Mouse (Mus musculus) testis, postnatal 14 days (tissue): ENCODE measurements at regions not wholly inside any gene's neighbourhood (a gene's known extent, or its start where the extent isn't known, plus 50 kb on each side); places are given as distances from the start of the nearest gene placed in this dataset.

Source experiments
- DNase-seq: peaks from one replicate; pipeline ENCODE4 v3.0.0; 2021; ENCODE audit warnings: low spot score

- no peak for DNase-seq
These were observed 107.7 kb upstream of the Arl4c start for GRCm38 (mm10) chr1:88809756-88810155.

- DNase-seq, result no peak
These were observed 111.2 kb upstream of the Arl4c start for GRCm38 (mm10) chr1:88813200-88813599.

DNA sequence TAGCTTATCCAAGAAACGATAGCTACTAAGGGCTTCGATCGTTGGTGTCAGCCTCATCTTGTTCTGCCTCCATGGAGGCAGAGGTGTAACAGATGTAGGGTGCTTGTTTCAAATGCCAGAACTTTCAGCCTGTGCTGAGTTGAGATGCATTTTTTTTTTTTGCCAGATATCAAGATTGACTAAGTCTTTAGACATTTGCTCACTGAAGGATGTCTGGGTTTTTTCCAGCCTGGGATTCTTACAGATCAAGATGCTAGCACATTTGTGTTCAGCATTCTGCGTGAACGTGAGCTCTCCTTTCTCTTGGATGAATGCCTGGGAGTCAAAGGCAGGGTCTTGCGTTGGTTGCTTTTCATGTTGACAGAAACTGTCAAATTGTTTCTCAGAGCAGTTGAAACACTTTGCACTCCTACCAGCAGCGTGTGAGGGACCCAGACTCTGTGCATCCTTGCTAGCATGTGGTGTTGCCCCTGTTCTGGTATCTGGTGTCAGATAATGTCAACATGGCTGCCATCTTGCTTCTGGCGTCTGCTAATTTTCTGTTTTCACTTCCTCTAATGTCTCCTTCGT lies 114.4 kb upstream of the Arl4c start:
- DNase-seq, result no peak

DNA sequence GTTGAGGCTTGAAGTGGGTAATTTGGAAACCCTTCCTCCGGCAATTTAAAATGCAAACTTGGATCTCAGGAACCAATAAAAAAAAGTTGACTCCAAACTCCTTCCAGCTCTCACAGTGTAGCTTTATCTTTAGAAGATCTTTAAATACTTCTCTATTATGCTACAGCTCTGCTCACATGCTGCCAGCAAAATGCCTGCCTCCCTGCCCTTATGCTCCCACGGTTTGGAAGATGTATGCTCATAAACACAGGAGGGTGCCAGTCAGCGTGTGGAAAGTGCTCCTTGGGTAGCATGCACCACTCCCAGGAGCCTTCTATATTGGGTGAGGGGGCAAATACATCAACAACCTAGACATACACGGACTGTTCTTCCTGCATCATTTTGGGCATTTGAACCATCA lies 123.2 kb upstream of the Arl4c start:
- DNase-seq, result no peak

GRCm38 (mm10) chr1:88838661-88839274 lies 136.7 kb upstream of the Arl4c start:
- no peak for DNase-seq

- DNase-seq, result peak; percentile 15
These were observed 137.5 kb upstream of the Arl4c start for GRCm38 (mm10) chr1:88839407-88839976.

- DNase-seq, result no peak
These were observed 138.1 kb upstream of the Arl4c start for GRCm38 (mm10) chr1:88839977-88840628.

DNA sequence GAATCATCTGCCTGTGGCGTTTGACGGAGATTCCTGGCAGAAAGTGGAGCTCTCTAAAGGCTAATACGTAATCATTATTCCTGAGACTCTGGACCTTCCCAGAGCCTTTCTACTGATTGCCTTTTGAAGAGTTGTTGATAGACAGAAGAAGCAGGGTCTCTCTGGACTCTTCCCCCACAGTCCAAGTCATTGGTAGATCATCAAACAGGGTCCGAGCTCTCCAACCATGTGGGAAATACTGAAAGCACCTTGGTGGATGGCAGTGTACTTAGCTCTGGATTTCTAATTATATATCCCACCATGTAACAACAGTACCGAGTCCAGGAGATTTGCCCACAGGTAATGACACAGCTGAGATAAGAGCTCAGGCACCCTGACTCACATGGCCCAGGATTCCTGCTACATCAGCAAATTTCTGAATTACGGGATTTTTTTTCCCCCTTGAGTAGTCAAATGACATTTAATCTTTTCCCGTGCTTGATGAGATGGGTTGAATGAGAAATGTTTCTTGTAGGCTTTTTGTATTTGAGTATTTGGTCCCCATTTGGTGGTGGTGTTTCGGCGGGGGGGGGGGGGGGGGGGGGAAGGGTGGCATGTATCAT lies 139.1 kb upstream of the Arl4c start:
- no peak for DNase-seq

GRCm38 (mm10) chr1:88847333-88848091 lies 145.5 kb upstream of the Arl4c start:
- no peak for DNase-seq

DNA sequence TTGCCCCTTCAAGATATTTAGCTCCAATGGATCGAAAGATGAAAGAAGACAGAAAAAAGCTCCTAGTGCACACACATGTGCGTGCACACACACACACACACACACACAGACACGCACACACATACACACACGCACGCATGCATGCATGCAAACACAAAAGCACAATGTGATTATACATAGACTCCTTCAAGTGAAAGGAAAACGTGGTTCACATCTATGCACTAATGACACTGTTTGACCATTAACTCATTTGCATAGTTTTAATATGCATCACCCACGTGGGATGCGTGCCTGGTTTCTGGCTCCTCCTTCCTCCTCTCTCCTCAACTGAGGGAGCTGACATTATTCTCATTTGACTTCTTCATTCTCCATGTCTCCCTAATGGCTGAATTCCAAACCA lies 146.2 kb upstream of the Arl4c start:
- no peak for DNase-seq

DNA sequence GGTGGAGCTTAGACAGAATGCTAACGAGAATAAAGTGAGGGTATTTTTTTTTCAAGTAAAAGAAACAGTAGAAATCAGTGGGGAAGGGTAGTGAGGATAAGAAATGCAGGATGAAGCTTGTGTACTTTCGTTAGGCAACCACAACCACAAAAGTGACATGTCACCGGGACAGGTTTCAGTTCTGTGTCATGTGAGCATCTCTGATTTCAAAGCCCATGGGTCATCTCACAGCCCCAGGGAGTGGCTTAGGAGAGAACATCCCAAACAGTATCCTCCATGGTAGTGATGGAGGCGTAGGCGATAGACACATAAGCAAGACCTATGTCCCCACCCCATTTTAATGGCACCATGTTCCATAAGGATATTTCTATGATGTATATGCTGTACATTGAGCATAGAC lies 147.4 kb upstream of the Arl4c start:
- DNase-seq, result no peak

- no peak for DNase-seq
These were observed 149.9 kb upstream of the Arl4c start for GRCm38 (mm10) chr1:88851931-88852330.

DNA sequence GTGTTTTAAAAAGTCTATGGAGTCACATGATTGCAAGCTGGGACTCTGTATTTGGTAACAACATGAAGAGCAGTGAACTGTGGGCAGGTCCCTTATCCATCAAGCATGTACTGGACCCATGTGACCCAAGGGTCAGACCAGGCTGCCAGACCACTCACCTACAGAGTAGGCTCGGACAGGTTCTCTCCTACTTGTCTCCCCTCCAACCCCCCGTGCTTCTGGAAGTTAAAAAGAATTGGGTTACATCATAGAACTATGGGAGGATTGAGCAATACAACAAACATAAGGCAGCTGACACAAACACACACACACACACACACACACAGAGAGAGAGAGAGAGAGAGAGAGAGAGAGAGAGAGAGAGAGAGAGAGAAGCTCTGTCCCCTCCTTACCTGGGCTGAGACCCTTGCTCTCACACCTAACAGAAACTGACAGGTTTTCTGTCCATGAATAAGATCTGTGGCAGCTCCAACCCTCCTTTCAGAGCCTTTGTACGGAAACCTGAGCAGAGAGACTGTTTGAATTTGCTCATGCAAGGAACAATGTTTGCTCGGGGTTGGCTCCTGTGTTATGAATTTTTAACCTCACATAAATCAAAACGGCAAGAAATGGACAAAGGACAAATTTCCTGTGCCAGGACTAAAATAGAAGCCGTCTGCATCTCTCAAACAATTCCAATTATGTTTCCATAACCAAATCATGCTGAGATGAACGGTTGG lies 159.0 kb upstream of the Arl4c start:
- DNase-seq, result no peak

DNA sequence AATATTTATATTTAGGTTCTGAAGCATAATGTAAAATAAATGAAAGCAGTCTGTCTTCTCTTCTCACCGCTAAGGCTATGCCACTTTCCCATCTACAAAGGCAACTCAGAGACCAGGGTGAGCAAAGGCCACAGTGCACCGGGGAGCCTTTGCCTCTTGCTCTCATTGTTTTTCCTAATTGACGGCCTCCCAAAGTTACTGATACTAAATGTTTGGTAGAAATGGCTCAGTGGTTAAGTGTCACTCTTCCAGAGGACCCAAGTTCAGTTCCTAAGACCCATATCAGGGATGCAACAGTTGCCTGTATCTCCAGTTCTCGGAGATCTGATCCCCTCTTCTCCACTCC lies 159.5 kb upstream of the Arl4c start:
- DNase-seq, result no peak

DNA sequence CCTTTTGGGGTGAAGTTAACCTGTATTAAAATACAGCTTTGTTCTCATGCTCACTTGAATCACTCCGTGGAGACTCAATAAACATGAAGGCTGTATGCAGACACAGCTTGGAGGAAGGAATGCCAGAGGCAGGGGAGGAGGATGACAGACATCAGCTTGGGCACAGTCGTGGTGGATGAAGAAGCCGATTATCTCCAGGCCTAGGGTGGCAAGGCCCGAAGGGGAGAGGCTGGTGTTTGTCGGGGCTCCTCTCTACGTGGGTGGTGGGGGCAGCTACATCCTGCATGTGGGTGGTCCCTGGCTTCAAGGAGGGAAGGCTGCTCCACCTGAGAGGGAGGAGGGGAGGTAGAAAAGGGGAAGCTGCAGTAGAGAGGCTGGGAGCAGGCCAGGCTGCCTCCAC lies 163.4 kb upstream of the Arl4c start:
- no peak for DNase-seq

- DNase-seq, result no peak
These were observed 164.6 kb upstream of the Arl4c start for GRCm38 (mm10) chr1:88866571-88866970.

- DNase-seq, result no peak
These were observed 165.1 kb upstream of the Arl4c start for GRCm38 (mm10) chr1:88867138-88867537.

DNA sequence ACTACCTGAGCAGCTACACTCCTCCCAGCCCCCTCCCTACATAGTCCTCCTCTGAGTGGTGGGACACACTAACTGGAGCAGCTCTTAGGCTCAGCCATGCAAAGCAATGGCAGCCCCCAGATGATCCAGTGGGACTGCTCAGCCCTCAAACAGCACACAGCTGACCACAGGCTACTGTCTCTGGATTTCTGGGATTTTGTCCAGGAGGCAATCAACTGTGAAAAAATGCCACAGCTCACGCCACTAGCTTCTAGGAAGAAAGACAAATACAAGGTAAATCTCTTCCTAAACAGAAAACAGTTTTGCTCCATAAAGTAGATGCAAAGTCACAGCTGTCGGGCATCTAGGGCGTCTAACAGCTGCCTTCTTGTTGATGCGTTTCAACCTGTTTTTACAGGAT lies 167.9 kb upstream of the Arl4c start:
- DNase-seq, result no peak

GRCm38 (mm10) chr1:88875356-88875755 lies 173.3 kb upstream of the Arl4c start:
- DNase-seq, result no peak

DNA sequence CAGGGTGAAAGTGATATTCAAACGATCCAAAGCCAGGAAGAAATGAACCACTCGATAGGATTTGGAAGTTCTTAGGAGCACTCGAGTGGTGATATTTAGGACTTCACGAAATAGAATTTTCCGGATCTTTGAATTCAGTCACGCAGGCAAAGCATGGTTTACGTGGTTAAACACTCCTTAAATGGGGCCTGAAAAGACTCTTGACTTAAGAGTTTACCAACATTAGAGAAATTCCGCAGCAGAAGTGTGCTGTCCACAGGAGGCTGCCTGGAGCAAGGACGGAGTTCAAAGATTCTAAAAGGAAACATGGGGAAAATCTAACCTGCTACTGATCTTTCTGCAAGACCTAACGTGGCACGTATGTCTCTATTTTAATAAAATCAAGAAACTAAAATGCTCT lies 175.4 kb upstream of the Arl4c start:
- no peak for DNase-seq

DNA sequence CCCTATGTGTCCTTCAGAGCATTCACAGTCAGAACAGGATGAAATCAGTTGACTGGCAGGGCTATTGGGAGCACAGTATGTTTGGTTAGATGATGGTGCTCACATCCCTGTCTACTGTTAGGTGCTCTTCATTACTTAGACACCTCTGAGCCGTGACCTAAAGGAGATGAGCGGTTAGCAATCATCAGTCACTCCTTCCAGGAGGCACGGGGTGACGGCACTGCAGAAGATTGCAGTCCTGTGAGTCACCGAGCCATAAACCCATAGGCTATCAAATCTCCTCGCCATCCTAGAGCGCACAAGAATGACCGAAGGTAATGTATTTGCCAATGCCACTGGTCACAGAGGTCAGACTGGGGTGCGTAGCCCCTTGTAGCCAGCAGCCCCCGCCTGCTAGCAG lies 176.8 kb upstream of the Arl4c start:
- DNase-seq, result no peak

DNA sequence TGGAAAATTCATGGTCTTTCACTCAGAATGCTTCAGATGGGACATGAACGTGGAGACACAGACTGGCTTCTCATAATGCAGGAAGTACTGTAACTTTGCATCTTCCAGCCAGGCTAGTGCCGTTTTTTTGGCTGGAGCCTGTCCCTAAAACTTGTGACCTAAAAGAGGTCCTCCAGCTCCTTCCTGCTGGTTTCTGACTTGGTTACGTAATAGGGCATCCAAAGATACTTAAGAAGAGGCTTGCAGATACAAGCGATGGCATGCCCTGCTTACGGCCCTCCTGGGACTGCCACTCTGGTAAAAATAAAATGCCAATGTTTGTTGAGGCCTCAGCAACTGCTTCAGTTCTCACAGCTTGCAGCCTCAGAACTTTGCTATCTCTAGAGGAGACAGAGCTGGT lies 177.3 kb upstream of the Arl4c start:
- no peak for DNase-seq
